Mouse (Mus musculus) thymus, postnatal 14 days (tissue): ENCODE measurements around the gene Clip2.

Experiments
- DNase-seq: peaks from one replicate; pipeline ENCODE4 v3.0.0; 2021

Gene Clip2

DNA sequence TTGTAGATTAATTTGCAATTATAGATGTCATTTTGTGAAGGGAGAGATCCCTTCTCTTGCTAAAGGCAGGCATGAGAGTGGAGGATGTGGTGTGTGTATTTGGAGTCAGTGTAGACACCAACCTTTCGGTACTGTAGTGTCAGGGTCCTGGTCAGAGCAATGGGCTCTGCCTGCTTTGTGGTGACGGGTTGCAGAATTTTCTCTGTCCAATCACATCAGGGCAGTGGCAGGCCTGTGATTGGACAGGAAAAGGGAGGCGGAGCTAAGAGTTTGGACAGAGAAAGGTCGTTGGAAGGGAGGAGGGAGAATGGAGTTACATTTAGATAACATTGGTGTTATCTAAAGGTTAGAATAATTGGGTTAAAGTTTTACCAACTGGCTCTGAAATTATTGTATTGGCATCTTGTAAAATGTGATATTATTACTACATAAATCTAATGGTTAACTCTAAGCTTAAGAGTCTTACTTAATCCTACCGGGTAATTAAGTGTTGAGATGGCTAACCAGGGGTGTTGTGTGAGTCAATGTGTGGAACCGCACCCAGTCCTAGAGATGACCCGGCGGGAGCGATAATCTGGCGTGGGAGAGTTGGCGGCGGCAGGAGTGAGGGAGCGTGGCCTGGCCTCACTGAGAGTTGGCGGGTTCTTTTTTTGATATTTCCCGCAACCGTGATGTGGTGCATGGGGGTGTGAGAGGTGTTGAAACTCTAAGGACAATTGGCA, 8.4 kb upstream of the Clip2 start:
- no peak for DNase-seq

DNA sequence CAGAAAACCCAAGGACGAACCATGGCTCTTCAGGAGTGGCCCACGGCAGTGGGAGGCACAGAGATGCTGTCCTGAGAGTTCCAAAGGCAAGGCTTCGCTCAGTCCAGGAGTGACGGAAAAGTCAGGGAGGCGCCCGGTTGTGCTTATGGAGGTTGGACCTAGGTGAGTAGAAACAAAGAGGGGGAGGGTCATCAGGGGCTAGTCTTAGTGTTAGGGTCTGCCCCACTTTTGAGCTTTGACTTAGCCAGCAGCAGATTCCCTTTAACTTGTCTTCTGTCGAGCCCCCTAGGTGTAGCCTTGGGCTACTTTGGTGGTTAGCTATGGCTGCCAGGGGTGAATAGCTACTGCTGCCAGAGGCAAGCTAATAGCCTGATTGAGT, 7.8 kb upstream of the Clip2 start, which contains the start of gene Syna:
TSS of gene Syna (minus strand) at position 101 of the 379 bp plus-strand sequence.
- no peak for DNase-seq

DNA sequence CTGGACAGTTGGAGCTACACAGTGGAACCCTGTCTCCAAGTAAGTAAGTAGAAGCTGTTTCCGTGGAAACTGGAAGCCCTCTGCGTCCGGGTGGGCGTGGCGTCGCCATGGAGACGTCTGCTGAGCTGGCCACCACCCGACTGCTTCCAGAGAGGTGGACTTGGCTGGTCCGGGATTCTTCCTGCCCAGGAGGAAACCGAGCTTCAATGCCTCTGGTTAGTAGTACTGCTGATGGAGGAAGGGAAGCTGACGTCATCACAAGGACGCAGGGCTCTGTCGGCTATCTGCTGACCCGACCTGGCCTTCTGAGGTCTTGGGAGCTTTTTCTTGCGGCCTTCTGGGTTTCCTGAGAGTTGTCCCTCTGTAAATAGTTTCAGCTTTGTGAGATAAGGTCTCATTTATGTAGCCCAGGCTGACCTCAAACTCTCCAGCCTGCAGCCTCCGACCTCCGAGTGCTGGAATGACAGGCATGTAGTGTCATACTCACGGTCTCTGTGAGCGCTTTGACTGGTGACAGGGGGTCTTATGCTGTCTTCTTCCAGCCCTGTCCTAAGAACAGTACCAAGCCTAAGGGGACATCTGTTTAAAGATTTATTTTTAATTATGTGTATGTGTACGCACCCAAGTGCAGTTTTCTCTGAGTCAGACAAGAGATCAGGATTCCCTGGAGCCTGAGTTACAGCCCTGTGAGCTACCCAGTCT, 3.4 kb upstream of the Clip2 start:
- DNase-seq: peak; percentile 57

DNA sequence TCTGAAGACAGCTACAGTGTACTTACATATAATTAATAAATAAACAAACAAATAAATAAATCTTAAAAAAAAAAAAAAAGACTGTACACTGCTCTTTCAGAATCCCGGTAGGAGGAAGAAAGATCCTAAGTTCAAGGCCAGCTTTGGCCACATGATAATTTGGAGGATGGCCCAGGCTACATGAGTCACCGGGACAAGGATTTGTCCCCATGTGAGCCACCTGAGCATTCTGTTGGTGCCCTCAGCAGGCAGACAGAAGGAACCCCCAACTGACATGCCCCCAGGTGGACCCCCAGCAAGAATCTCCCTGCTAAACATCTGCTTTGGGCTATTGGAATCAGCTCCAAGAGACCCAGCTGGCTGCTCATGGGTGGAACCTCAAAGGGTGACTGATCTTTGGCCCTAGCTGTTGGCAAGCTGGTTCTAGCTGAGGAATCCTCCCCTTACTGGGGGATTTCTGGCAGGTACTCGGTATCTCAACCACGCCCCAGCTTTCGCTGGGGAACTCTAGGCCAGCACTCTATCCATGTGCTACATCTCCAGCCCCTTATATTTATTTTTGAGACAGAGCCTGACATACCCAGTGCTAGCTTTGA, 1.8 kb upstream of the Clip2 start:
- no peak for DNase-seq

DNA sequence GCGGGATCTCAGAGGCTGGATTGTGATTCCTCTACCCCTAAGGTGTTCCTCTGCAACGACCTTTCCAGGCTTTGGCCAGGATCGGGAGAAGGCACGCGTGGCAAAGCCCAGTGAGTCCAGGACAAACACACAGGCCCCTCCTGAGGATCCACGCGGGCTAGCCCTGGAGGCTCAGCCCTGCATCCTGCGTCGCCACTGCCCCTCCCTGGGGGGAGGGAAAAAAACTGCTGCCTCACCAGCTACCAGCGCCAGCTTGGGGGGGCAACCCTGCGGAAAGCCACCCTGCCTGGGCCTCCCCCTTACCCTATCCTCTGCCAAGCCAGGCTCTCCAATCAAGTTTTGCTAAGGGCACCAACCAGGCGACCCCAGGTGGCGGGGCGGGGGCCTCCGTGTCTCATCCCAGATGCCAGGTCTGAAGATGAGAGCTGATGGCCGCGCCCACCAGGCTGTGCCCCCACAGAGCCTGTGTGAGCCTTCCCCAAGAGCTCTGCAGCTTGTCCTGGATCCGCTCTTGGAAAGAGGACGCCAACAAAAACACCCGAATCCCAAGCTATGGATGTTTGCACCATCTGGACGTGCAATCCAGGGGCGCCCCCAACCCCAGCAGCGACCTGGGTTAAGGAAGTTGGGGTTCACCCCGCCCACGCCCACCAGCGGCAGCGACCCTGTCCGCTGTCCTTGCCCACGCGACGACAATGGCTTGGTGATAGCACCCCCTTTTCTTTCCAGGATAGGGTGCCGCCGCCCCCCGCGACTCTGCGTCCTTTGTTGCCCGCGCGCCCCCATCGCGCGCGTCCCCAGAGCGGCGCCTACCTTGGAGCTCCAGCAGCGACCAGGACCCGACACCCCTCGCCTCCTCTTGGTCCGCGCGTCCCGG, 763 bp downstream of the Clip2 start:
- peak; percentile 66 for DNase-seq

DNA sequence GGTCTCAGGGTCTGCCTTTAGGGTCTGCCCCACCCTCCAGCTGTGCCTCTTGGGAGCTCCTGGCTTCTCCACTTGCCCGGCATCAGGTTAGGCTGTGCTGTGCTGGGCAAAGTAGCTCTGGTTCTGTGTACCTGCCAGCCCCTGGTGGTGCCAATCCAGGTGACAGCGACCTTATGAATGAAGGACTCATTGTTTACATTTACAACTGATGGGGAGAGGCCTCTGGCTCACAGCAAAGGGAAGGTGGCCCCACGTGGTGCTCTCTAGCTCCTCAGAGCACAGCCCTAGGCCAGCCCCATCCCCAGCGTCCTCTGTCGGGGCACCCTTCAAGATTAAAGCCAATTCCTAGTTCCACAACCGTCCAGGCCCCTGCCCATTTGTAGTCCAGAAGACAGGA, 1.4 kb downstream of the Clip2 start:
- DNase-seq: peak; percentile 12

DNA sequence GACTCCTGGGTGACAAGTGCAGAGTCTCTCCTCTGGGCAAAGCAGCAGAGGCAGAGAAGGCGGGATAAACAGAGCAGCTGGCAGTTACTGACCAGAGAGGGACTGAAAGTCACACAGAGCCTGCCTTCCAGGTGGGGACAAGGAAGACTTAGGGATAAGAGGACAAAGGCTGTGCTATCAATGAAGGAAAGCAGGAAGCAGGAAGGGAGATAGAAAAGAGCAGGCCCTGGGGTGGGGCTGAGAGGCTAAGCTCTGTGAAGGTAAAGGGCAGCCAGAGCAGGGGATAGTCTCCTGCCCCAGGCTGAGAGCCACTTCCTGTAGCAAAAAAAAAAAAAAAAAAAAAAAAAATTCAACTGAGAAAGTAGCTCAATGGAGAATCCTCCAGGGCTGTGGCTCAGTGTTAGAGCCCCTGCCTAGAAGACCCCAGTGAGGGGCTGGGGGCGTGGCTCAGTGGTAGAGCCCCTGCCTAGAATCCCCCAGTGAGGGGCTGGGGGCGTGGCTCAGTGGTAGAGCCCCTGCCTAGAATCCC, 2.5 kb downstream of the Clip2 start:
- DNase-seq: no peak

DNA sequence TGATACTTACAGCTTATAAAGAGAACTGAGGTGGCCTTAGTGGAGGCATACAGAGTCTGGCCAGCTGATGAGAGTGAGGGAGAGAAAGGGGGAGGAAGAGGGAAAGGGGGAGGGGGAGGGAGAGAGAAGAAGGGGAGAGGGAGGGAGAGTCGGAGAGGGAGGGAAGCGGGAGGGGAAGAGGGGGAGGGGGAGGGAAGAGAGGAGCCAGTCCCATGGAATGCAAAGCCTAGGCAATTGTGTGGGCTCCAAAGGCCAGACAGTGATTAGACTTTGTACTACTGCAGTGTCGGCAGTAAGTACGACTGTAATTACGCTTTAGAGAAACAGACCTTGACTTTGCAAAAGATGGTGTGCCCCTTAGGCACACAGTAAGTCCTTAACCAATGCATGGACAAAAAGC, 3.9 kb downstream of the Clip2 start:
- no peak for DNase-seq

DNA sequence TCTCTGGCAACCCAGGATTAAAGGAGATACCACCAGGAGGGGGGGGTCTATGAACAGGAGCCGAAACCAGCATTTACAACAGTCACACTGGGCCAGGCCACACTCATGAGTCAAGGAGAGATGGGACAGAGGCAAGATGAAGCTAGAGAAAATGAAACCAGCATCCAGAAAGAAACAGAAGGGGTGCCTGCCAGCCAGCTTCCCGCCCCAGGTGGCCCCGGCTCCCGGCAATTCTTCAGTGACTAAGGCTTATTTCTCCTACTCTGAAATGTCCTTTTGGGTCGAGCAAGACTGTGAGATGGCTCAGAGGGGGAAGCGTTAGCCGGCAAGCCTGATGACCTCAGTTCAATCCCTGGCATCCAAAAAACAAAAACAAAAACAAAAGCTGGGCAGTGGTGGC, 5.4 kb downstream of the Clip2 start:
- no peak for DNase-seq

DNA sequence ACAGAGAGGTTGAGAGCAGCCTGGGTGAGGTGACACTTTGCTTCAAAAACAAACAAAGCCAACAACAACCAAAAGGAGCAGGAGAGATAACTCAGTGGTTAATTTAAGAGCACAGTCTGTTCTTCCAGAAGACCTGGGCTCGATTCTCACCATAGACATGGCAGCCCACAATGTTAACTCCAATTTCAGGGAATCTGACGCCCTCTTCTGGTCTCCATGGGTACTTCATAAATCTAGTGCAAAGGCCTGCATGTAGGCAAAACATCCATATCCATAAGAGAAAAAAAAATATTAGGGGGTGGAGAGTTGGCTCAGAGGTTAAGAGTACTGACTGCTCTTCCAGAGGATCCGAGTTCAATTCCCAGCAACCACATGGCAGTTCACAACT, 7.0 kb downstream of the Clip2 start:
- no peak for DNase-seq

DNA sequence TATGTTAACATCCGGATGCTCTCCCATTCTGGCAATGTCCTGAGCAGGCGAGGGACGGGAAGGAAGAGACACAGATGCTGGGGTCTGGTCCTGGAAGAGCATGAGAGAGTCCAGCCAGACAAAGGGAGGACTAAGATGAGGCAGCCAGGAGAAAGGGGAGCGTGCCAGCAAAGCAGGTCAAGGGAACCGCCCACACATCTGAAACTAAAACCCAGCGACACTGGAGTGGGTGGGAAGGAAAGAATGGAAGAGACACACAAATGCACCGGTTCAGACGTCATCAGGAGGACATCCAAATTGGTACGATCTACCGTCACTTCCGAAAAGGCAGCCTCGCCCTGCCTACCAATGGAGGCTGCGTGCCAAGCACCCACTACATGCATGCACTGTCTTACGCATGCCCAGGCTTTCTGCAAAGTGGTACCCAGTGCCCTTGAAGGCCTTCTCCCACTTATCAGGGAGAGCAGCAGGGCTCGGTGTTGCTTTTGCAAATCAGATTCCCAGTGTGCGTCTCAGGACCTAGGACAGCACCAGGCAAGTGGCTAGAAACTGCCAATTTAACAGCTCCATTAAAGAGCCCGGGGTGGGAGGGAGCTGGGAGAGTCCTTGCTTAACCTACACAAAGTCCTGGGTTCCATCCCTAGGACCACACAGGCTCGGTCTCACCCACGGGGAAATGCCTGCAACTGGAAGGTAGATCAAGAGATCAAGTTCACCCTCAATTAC, 7.6 kb downstream of the Clip2 start:
- DNase-seq: no peak

DNA sequence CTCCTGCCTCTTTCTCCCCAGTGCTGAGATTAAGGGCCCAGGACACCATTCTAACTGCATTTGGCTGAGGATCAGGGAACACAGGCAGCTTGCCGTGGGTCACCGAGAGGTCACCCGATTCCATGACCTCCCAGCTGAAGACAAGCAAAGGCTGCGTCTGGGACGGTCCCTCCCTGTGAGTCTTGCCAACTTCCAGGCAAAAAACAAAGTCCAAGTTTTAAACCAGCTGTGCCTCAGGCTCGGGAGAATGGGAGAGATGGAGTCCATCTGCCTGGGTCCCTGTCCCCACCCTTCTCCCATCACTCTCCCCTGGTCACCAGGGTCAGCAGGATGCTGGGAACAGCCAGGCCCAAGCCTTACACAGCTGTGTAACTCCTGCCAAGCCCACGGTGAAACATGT, 10.6 kb downstream of the Clip2 start:
- no peak for DNase-seq

DNA sequence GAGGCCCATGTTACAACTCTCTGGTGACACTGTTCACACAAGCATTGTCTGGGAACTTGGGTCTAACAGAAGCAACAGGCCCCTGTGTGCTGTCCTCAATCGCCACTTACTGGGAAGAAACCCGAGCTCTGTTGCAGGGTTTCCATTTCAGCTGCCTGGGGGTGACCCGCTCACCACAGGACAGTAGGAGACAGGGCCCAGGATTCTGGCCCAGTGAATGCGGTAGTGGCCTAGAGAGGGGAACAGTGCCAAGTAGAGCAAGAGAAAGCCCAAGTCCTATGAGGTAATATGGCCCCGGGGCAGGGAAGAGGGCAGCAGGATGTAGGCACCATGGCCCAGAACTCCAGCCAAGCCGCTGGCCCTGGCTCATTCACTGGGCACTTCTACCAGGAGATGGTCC, 11.4 kb downstream of the Clip2 start:
- DNase-seq: no peak

DNA sequence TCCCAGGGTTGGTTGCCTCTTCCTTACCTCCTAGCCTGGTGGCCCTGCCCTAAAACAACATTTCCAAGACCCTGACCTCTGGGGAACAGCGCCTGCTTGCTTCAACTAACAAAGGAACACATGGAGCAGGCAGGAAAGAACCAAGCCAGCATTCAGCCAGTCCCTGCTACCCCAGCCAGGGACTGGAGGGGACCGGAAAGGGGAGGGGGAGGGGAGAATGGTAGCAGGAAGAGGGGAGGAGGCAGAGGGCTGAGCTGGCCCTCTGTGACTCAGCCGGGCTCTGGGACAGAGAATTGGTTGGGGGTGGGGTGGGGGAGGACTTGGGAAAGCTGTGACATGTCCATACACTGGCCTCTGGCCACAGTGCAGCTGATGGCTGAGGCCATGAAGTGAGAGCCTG, 12.3 kb downstream of the Clip2 start:
- peak; percentile 82 for DNase-seq

DNA sequence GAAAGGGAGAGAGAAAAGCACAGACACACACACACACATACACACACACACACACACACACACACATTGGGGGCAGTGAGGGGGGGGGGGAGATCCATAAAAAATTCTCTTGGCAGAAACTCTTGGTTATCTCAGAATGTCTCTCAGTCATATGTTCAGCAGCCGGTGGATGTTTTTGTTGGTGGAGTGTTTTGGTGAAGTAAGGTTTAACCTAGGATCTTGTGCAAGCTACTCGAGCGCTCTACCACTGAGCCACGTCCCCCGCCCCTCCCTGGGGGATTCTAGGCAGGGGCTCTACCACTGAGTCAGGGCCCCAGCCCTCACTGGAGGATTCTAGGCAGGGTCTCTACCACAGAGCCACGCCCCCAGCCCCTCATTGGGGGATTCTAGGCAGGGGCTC, 16.2 kb downstream of the Clip2 start:
- DNase-seq: no peak

DNA sequence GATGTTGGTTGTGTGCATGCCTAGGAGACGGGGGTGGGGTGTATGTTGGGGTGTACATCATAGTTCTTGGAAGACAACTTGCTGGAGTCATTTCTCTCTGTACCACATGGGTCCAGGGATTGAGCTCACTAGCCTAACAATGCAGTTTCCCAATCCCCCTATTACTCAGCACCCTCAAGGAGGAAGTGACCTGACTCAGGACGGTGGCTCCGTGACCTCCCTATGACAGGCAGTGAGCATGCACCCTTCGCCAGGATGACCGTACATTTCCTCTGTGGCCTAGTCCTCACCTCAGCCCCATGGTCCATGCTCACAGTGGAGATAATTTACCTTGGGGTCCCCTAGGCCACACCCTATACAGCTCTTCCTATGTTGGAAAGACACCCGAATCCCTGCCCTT, 19.8 kb downstream of the Clip2 start:
- no peak for DNase-seq

DNA sequence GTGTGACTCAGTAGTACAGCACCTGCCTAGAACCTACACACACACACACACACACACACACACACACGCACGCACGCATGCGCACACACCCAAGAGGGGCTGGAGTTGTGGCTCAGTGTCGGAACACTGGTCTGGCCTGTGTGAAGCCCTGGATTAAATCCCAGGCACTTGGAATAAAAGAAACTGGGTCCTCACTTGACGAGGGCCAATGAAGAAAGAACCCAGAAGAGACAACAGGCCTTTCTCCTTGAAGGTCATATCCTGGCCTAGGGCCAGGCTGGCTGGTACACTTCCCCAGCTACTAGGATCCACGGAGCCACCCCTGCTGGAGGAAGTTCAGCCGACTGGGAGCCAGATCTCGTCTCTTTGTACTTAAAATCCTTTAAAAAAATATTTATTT, 20.6 kb downstream of the Clip2 start:
- DNase-seq: no peak

DNA sequence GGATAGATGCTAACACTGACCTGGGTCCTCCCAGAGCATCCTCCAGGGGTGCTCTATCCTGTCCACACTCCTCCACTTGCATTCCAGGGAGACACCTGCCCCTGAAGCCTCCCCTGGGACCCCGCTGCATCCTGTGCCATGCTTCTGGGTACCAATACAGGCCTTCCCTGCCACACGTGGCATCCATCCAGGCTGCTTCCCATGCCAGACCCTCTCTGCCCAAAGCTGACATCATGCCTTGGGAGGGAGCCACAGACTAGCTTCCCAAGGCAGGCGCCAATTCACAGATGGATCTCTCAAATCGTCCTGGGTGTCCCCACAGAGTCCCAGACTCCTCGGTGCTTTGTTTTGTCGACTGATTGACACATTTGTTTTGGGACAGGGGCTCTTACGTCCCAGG, 21.4 kb downstream of the Clip2 start:
- DNase-seq: no peak

DNA sequence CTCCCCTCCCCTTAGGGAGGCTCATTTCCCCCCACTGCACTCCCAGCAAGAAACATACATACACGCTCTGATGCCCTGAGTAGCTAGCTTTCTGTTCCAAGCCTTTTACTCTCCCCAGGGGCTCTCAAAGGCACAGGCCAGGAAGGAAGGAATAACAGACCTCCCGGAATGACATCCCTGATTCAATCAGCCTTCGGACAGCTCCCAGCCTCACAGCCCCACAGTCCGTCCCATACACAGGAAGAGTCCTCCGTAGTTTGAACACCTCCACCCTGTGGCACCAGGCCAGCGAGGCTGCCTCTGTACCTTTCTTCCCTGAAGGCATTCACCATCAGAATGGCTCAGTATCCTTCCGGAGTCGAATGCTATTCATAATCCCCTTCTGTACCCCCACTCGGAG, 23.7 kb downstream of the Clip2 start:
- no peak for DNase-seq

DNA sequence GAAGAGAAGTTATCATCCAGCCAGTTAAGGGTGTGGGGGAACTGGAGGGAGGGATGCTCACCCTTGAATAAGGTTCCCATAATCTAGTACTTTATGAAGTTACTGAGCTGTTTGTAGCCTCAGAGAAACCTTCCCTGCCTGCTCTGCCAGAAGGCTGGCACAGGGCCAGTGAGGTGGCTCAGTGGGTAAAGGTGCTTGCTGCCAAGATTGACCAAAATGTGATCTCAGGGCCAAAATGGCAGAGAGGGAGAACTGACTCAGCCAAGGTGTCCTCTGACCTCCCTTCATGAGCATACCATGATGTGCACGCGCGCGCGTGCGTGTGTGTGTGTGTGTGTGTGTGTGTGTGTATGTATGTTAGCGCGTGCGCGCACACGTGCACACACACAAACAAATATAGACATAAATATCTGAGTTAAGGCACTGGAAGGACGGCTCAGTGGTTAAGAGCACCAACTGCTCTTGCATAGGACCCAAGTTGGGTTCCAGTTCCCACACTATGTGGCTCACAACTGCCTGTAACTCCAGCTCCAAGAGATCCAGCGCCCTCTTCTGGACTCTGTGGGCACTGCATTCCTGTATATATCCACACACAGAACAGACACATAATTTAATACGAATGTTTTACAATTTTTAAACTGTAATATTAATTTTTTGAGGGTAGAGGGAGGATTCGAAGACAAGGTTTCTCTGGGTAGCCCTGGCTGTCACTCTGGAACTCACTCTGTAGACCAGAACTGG, 26.1 kb downstream of the Clip2 start:
- no peak for DNase-seq

DNA sequence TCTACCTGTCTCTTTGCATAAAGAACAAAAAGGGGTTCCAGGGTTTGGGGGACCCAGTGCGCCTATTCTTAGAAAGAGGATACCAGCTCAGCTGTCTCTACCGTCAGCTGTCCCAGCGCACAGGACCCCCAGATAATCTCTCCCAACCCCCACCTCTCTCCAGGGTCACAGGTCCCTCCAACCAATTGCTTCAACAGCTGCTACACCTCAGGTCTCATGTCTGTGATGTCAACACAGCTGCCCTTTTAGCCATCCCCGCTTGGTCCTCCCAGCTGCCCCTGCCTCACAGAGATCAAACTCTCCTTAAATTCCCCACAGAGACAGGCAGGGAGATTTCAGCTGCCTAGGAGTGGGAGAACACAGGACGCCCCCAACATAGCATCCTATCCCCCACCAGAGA, 28.5 kb downstream of the Clip2 start:
- no peak for DNase-seq

DNA sequence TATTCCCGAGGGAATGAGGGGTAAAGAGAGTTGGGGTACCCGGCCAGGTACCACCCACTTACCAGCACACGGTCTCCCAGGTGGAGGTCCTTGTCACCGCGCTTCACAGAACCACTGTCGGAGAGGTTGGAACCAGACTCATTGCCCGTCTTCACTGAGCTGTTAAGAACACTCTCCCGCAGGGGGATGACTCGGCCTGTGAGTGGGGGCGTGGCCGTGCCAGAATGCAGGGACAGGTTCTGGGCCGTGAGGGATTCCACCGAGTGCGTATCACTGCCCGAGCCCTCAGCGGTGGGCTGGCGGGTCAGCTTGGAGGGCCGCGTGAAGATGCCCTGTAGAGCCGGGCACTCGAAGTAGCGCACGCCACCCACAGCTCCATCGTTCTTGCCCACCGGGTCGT, 29.7 kb downstream of the Clip2 start:
- DNase-seq: no peak
